Mouse (Mus musculus) limb, embryonic 14.5 days (tissue): Measurements from ENCODE around the gene 9930104L06Rik. TPM values are rescaled to one million over a fixed set of nuclear protein-coding genes. Genes with fewer than 3 reads are reported as not detected.

ENCODE experiments used
- ATAC-seq: fragments of 200-750 bp; cut with Nextera tagmentation; 2 replicates; pipeline ENCODE4 v1.8.0; 2017; ENCODE audit warnings: low read depth, moderate number of reproducible peaks, moderate TSS enrichment; ENCODE audit not compliant: low FRiP score
- DNase-seq: peaks from one replicate; pipeline ENCODE4 v3.0.0-alpha.2; 2015; ENCODE audit warnings: low spot score
- H3K27ac ChIP-seq: fragments of 300-500 bp; sonication (generic); replicated peaks from 2 replicates; pipeline ENCODE4 v1.5.1; 2014; ENCODE audit warnings: low read depth, mild to moderate bottlenecking, low read length, moderate library complexity, mixed read lengths
- H3K27me3 ChIP-seq: fragments of 300-500 bp; sonication (generic); 2 replicates; pipeline ENCODE4 v1.6.1; 2014; ENCODE audit warnings: low read length, mixed read lengths; ENCODE audit not compliant: control insufficient read depth, insufficient read depth
- H3K36me3 ChIP-seq: fragments of 300-500 bp; sonication (generic); 2 replicates; pipeline ENCODE4 v1.6.1; 2014; ENCODE audit warnings: mild to moderate bottlenecking, low read length, moderate library complexity, mixed read lengths; ENCODE audit not compliant: control insufficient read depth, insufficient read depth
- H3K4me1 ChIP-seq: fragments of 300-500 bp; sonication (generic); 2 replicates; pipeline ENCODE4 v1.6.1; 2014; ENCODE audit warnings: antibody characterized with exemption, low read length, mixed read lengths; ENCODE audit not compliant: control insufficient read depth, insufficient read depth
- H3K4me2 ChIP-seq: fragments of 300-500 bp; sonication (generic); replicated peaks from 2 replicates; pipeline ENCODE4 v1.6.1; 2014; ENCODE audit warnings: low read depth, mild to moderate bottlenecking, low read length, moderate library complexity; ENCODE audit not compliant: severe bottlenecking
- H3K4me3 ChIP-seq: fragments of 300-500 bp; sonication (generic); replicated peaks from 2 replicates; pipeline ENCODE4 v1.5.1; 2014; ENCODE audit warnings: low read length
- H3K9ac ChIP-seq: fragments of 300-500 bp; sonication (generic); 2 replicates; pipeline ENCODE4 v1.6.1; 2014; ENCODE audit warnings: mild to moderate bottlenecking, low read depth, low read length, moderate library complexity; ENCODE audit not compliant: severe bottlenecking
- H3K9me3 ChIP-seq: fragments of 300-500 bp; sonication (generic); 2 replicates; pipeline ENCODE4 v1.6.1; 2016; ENCODE audit warnings: low read length; ENCODE audit not compliant: control insufficient read depth
- POLR2A ChIP-seq: fragments of 200-500 bp; IDR thresholded peaks from 2 replicates; pipeline ENCODE4 v1.8.0; 2012; ENCODE audit warnings: inconsistent platforms, mild to moderate bottlenecking, moderate library complexity, borderline replicate concordance; ENCODE audit not compliant: insufficient read depth, insufficient read length; ENCODE audit errors: extremely low read depth
- WGBS: fragments of 180-500 bp; shearing (Covaris S2); extraction: QIAGEN DNeasy Blood & Tissue Kit; methylation state at CpG from one replicate; pipeline ENCODE4 v1.1.7; 2014; 5-methylcytosine and 5-hydroxymethylcytosine counted together
- polyA plus RNA-seq, 2 experiments: library from polyadenylated mRNA; depleted of rRNA in 1 of 2; stranded (reverse) in 1 of 2; unstranded in 1 of 2; fragments of >200 nt; fragmentation: Nextera tagmentation in 1 of 2; extraction: Ambion mirVana in 1 of 2; gene quantifications; 2 replicates each; pipeline versions ENCODE4 v1.2.1 to v1.2.3; 2012 to 2014

9930104L06Rik gene
- polyA plus RNA-seq, 2 experiments = 3.2 to 25.8 TPM

DNA sequence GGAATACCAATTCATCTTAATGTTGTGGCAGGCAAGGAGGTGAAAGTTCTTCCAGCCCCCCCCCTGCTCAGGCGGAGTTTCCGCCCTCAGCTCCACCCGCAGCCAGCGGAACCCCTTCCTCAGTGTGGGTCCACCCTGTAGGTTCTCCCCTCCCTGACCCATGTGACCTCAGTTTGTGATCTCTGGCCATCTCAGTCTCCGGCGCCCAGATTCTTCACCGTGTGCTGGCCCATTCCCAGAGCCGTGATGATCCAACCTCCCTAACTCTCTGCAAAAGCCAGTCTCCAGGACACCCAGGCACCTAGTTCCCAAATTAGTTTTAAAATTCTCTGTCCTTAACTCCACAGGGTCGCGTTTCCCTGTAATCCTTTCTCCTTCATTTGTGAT, 50.9 kb downstream of the 9930104L06Rik start:
- TF ChIP-seq POLR2A = no peak
- WGBS = 7% methylated on average over 10 of the region's 10 CpGs
- Histone ChIP-seq H3K4me3 (no peak overlapping the region), H3K4me1 (no peaks in the 10 kb centered on the region), H3K9me3 (no peaks in the 10 kb centered on the region), H3K27ac (no peak overlapping the region), H3K4me2 (no peak overlapping the region), H3K36me3 (no peaks in the 10 kb centered on the region), H3K27me3 (peaks cover 92% of the 10 kb centered on the region), H3K9ac (no peak overlapping the region)
- no peak for DNase-seq
- ATAC-seq = no peak

DNA sequence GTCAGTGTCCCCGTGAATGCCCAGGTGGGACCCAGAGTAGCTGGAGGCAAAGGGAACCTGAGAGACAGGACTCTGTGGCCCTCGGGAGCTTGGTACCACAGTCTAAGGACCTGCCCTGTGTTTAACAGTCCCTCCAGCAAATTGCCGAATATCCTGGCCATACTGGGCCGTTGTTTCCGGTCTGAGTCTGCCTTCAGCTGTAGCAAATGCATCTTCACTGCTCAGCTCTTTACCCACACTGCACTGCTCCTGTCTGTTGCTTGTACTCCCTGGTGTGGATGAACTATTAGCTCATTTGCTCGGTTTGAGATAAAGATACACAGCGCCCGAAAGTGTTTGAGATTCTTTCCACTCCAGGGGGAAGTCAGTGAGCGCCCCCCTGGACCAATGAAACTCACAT, 51.5 kb downstream of the 9930104L06Rik start:
- Histone ChIP-seq H3K9me3 (no peaks in the 10 kb centered on the region), H3K27me3 (peaks cover 92% of the 10 kb centered on the region), H3K4me2 (no peak overlapping the region), H3K36me3 (no peaks in the 10 kb centered on the region), H3K4me1 (no peaks in the 10 kb centered on the region), H3K27ac (no peak overlapping the region), H3K9ac (no peak overlapping the region), H3K4me3 (no peak overlapping the region)
- DNase-seq (no peak), ATAC-seq (no peak)
- 17% methylated on average over 9 of the region's 9 CpGs for WGBS
- no peak for TF ChIP-seq POLR2A

DNA sequence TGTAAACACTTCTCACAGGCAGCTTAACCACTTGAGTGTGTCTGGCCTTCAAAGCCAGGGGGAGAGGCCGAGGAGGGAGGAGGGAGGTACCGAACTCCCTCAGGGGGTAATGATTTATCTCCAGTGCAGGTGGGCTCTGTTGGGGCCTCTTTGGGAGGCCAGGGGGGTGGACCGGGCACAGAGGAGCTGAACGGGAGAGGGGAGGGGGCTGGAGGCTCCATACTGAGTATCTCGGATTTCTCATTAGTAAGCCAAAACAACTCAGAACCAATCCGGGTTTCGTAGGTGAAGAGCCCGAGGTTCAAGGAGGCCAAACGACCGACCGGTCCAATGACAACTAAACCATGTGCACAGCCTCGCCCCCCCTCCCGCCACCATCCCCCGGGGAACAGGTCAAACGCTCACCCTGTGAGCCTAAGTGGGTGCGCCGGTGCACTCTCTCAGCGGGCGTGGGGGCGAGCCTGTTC, 53.0 kb downstream of the 9930104L06Rik start:
- no peaks in the 10 kb centered on the region for H3K9me3 ChIP-seq
- no peak overlapping the region for H3K9ac ChIP-seq
- no peak for TF ChIP-seq POLR2A
- H3K4me1 ChIP-seq = no peaks in the 10 kb centered on the region
- no peak overlapping the region for H3K27ac ChIP-seq
- H3K27me3 ChIP-seq = peaks cover 81% of the 10 kb centered on the region
- H3K4me2 ChIP-seq = no peak overlapping the region
- under 1% methylated on average over 16 of the region's 20 CpGs for WGBS
- no peak overlapping the region for H3K4me3 ChIP-seq
- ATAC-seq (no peak), DNase-seq (no peak)
- no peaks in the 10 kb centered on the region for H3K36me3 ChIP-seq

DNA sequence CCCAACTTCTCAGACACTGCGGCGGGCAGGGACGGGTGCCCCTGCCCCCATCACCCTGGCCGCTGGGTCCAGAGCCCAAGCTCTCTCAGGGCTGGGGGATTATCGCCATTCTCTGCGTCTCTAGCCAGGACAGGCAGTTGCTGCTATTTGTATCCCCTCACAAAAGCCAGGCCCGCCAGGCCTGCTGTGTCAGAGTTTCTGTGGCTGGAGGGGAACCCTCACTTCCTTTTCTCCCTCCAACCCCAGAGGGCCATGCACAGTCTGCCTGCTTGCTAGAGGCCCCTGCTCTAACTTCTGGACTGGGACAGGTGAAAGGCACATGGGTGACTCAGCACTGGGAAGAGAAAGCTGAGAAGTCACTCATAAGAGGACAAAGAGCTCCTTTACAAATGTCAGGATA, 53.5 kb downstream of the 9930104L06Rik start:
- Histone ChIP-seq H3K4me3 (no peak overlapping the region), H3K4me1 (no peaks in the 10 kb centered on the region), H3K27ac (no peak overlapping the region), H3K9me3 (no peaks in the 10 kb centered on the region), H3K4me2 (no peak overlapping the region), H3K9ac (no peak overlapping the region), H3K27me3 (peaks cover 76% of the 10 kb centered on the region), H3K36me3 (no peaks in the 10 kb centered on the region)
- ATAC-seq (no peak), DNase-seq (no peak)
- no peak for TF ChIP-seq POLR2A
- WGBS = 5% methylated on average over 7 of the region's 7 CpGs

Other genes with a start within 250 kb of the 9930104L06Rik start
- 29.2 and 52.0 TPM in 2 replicates for gene Utp11, start 243.4 kb upstream of the 9930104L06Rik start, polyA plus RNA-seq (2012; rRNA removed)
- 59.4 and 61.1 TPM in 2 replicates for gene Utp11, start 243.4 kb upstream of the 9930104L06Rik start, polyA plus RNA-seq (2014; fragmentation: Nextera tagmentation; extraction: Ambion mirVana)
- 30.6 and 43.7 TPM in 2 replicates for gene Fhl3, start 236.3 kb upstream of the 9930104L06Rik start, polyA plus RNA-seq (2012; rRNA removed)
- gene Fhl3, start 236.3 kb upstream of the 9930104L06Rik start, polyA plus RNA-seq (2014; fragmentation: Nextera tagmentation; extraction: Ambion mirVana) = 18.1 and 20.4 TPM in 2 replicates
- 48.9 and 78.6 TPM in 2 replicates for gene Sf3a3, start 222.3 kb upstream of the 9930104L06Rik start, polyA plus RNA-seq (2012; rRNA removed)
- 122 and 128 TPM in 2 replicates for gene Sf3a3, start 222.3 kb upstream of the 9930104L06Rik start, polyA plus RNA-seq (2014; fragmentation: Nextera tagmentation; extraction: Ambion mirVana)
- 44.3 and 47.9 TPM in 2 replicates for gene Inpp5b, start 195.2 kb upstream of the 9930104L06Rik start, polyA plus RNA-seq (2012; rRNA removed)
- gene Inpp5b, start 195.2 kb upstream of the 9930104L06Rik start, polyA plus RNA-seq (2014; fragmentation: Nextera tagmentation; extraction: Ambion mirVana) = 26.2 and 28.3 TPM in 2 replicates
- gene Mtf1, start 134.9 kb upstream of the 9930104L06Rik start, polyA plus RNA-seq (2012; rRNA removed) = 9.3 and 10.3 TPM in 2 replicates
- 9.8 and 10.1 TPM in 2 replicates for gene Mtf1, start 134.9 kb upstream of the 9930104L06Rik start, polyA plus RNA-seq (2014; fragmentation: Nextera tagmentation; extraction: Ambion mirVana)
- 54.6 and 64.5 TPM in 2 replicates for gene Yrdc, start 86.4 kb upstream of the 9930104L06Rik start, polyA plus RNA-seq (2012; rRNA removed)
- 48.6 and 50.6 TPM in 2 replicates for gene Yrdc, start 86.4 kb upstream of the 9930104L06Rik start, polyA plus RNA-seq (2014; fragmentation: Nextera tagmentation; extraction: Ambion mirVana)
- gene 1110065P20Rik, start 85.9 kb upstream of the 9930104L06Rik start, polyA plus RNA-seq (2012; rRNA removed) = 63.4 and 71.8 TPM in 2 replicates
- 67.5 and 70.5 TPM in 2 replicates for gene 1110065P20Rik, start 85.9 kb upstream of the 9930104L06Rik start, polyA plus RNA-seq (2014; fragmentation: Nextera tagmentation; extraction: Ambion mirVana)
- gene Maneal, start 74.9 kb upstream of the 9930104L06Rik start, polyA plus RNA-seq (2012; rRNA removed) = 2.7 and 3.6 TPM in 2 replicates
- 1.0 and 1.6 TPM in 2 replicates for gene Maneal, start 74.9 kb upstream of the 9930104L06Rik start, polyA plus RNA-seq (2014; fragmentation: Nextera tagmentation; extraction: Ambion mirVana)
- gene Epha10, start 56.1 kb upstream of the 9930104L06Rik start, polyA plus RNA-seq (2012; rRNA removed) = 0.21 and 0.24 TPM in 2 replicates
- not detected in 2 replicates for gene Epha10, start 56.1 kb upstream of the 9930104L06Rik start, polyA plus RNA-seq (2014; fragmentation: Nextera tagmentation; extraction: Ambion mirVana)
- 60.1 and 70.0 TPM in 2 replicates for gene Cdca8, start 2.3 kb downstream of the 9930104L06Rik start, polyA plus RNA-seq (2012; rRNA removed)
- 88.9 and 90.1 TPM in 2 replicates for gene Cdca8, start 2.3 kb downstream of the 9930104L06Rik start, polyA plus RNA-seq (2014; fragmentation: Nextera tagmentation; extraction: Ambion mirVana)
- 7.8 and 8.8 TPM in 2 replicates for gene Rspo1, start 49.4 kb downstream of the 9930104L06Rik start, polyA plus RNA-seq (2012; rRNA removed)
- 4.4 and 5.5 TPM in 2 replicates for gene Rspo1, start 49.4 kb downstream of the 9930104L06Rik start, polyA plus RNA-seq (2014; fragmentation: Nextera tagmentation; extraction: Ambion mirVana)
- 61.3 and 94.7 TPM in 2 replicates for gene Gnl2, start 79.5 kb downstream of the 9930104L06Rik start, polyA plus RNA-seq (2012; rRNA removed)
- gene Gnl2, start 79.5 kb downstream of the 9930104L06Rik start, polyA plus RNA-seq (2014; fragmentation: Nextera tagmentation; extraction: Ambion mirVana) = 74.1 and 76.2 TPM in 2 replicates
- gene Dnali1, start 128.7 kb downstream of the 9930104L06Rik start, polyA plus RNA-seq (2012; rRNA removed) = 0.05 and 0.06 TPM in 2 replicates
- gene Dnali1, start 128.7 kb downstream of the 9930104L06Rik start, polyA plus RNA-seq (2014; fragmentation: Nextera tagmentation; extraction: Ambion mirVana) = 0.11 and 0.18 TPM in 2 replicates
- 20.5 and 20.7 TPM in 2 replicates for gene Snip1, start 129.6 kb downstream of the 9930104L06Rik start, polyA plus RNA-seq (2012; rRNA removed)
- 33.1 and 35.0 TPM in 2 replicates for gene Snip1, start 129.6 kb downstream of the 9930104L06Rik start, polyA plus RNA-seq (2014; fragmentation: Nextera tagmentation; extraction: Ambion mirVana)
- gene Meaf6, start 148.1 kb downstream of the 9930104L06Rik start, polyA plus RNA-seq (2012; rRNA removed) = 71.7 and 74.5 TPM in 2 replicates
- 60.1 and 64.3 TPM in 2 replicates for gene Meaf6, start 148.1 kb downstream of the 9930104L06Rik start, polyA plus RNA-seq (2014; fragmentation: Nextera tagmentation; extraction: Ambion mirVana)
- 3.0 and 3.2 TPM in 2 replicates for gene Zc3h12a, start 190.8 kb downstream of the 9930104L06Rik start, polyA plus RNA-seq (2012; rRNA removed)
- gene Zc3h12a, start 190.8 kb downstream of the 9930104L06Rik start, polyA plus RNA-seq (2014; fragmentation: Nextera tagmentation; extraction: Ambion mirVana) = 1.4 and 1.7 TPM in 2 replicates